Mouse (Mus musculus): ENCODE data around the gene Gria1.

The Gria1 gene

GRCm38 (mm10) chr11:57184216-57184615 lies 173.0 kb downstream of the Gria1 start:
- no peak for DNase-seq

- DNase-seq, result no peak
Observed at GRCm38 (mm10) chr11:57185110-57185509, 173.9 kb downstream of the Gria1 start.

- DNase-seq, result no peak
Observed at GRCm38 (mm10) chr11:57189391-57189790, 178.2 kb downstream of the Gria1 start.

GRCm38 (mm10) chr11:57194746-57195145 lies 183.6 kb downstream of the Gria1 start:
- DNase-seq, result no peak

GRCm38 (mm10) chr11:57201245-57201976 lies 190.2 kb downstream of the Gria1 start:
- no peak for DNase-seq

GRCm38 (mm10) chr11:57204371-57204770 lies 193.2 kb downstream of the Gria1 start:
- no peak for DNase-seq

- no peak for DNase-seq
Observed at GRCm38 (mm10) chr11:57207260-57207659, 196.1 kb downstream of the Gria1 start.

GRCm38 (mm10) chr11:57214079-57214478 lies 202.9 kb downstream of the Gria1 start:
- no peak for DNase-seq

- no peak for DNase-seq
Observed at GRCm38 (mm10) chr11:57214583-57214982, 203.4 kb downstream of the Gria1 start.

- DNase-seq, result no peak
Observed at GRCm38 (mm10) chr11:57222797-57223569, 211.8 kb downstream of the Gria1 start.

- DNase-seq, result no peak
Observed at GRCm38 (mm10) chr11:57235446-57235845, 224.3 kb downstream of the Gria1 start.

GRCm38 (mm10) chr11:57236431-57236830 lies 225.2 kb downstream of the Gria1 start:
- DNase-seq, result no peak

GRCm38 (mm10) chr11:57239758-57240157 lies 228.6 kb downstream of the Gria1 start:
- DNase-seq, result no peak

GRCm38 (mm10) chr11:57243835-57244234 lies 232.6 kb downstream of the Gria1 start:
- no peak for DNase-seq

GRCm38 (mm10) chr11:57244543-57244942 lies 233.4 kb downstream of the Gria1 start:
- DNase-seq, result no peak

GRCm38 (mm10) chr11:57248870-57249269 lies 237.7 kb downstream of the Gria1 start:
- no peak for DNase-seq

GRCm38 (mm10) chr11:57250129-57250528 lies 238.9 kb downstream of the Gria1 start:
- DNase-seq, result no peak

- DNase-seq, result peak; percentile 68
Observed at GRCm38 (mm10) chr11:57271687-57272086, 260.5 kb downstream of the Gria1 start.

- DNase-seq, result no peak
Observed at GRCm38 (mm10) chr11:57274687-57275086, 263.5 kb downstream of the Gria1 start.

GRCm38 (mm10) chr11:57278056-57278455 lies 266.9 kb downstream of the Gria1 start:
- DNase-seq, result no peak

- no peak for DNase-seq
Observed at GRCm38 (mm10) chr11:57286119-57286518, 274.9 kb downstream of the Gria1 start.

- no peak for DNase-seq
Observed at GRCm38 (mm10) chr11:57297376-57297775, 286.2 kb downstream of the Gria1 start.

- no peak for DNase-seq
Observed at GRCm38 (mm10) chr11:57298263-57298662, 287.1 kb downstream of the Gria1 start.

GRCm38 (mm10) chr11:57298665-57299064 lies 287.5 kb downstream of the Gria1 start:
- no peak for DNase-seq
